ENCODE assay signal across 14 mouse cellular contexts in the genomic region with DNA sequence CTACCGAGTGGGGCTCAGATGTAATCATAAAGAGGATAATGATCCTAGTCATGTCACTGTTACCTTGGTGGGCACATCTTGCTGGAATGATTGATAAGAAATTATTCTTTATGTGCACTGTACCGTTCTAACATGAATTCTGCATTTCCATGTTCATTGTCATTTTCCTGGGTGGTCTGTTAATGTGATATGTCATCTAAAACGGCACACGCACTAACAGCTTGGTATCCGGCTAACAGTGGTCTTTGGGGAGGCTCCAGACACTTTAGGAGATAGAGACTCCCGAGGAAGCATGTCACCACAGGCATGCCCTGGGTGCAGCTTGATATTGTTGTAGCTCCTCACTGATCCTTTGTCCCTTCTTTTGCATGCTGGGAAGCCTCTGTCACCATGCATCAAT.
"Had no signal": no experiment of that assay in that cellular context is flagged by ENCODE, and none has a peak within 500 bp of the region (broad histone marks: within the 10 kb centered on the region; RNA-seq: fewer than 3 reads in every experiment).

No protein-coding gene starts in this region.

- H3K9me3 ChIP-seq: midbrain, embryonic 10.5 days; midbrain, embryonic 12.5 days; neural tube, embryonic 12.5 days had no signal

- H3K36me3 ChIP-seq: midbrain, embryonic 10.5 days; midbrain, embryonic 12.5 days; neural tube, embryonic 12.5 days had no signal

- H3K4me3 ChIP-seq: midbrain, embryonic 10.5 days; midbrain, embryonic 12.5 days; myocyte; neural tube, embryonic 12.5 days had no signal

- H3K27ac ChIP-seq: midbrain, embryonic 10.5 days; midbrain, embryonic 12.5 days; neural tube, embryonic 12.5 days had no signal

- H3K9ac ChIP-seq: lung, embryonic 14.5 days; midbrain, embryonic 12.5 days; neural tube, embryonic 12.5 days had no signal

- H3K4me1 ChIP-seq: midbrain, embryonic 10.5 days; midbrain, embryonic 12.5 days; neural tube, embryonic 12.5 days had no signal

- H3K4me2 ChIP-seq: lung, embryonic 14.5 days; midbrain, embryonic 12.5 days; neural tube, embryonic 12.5 days had no signal

- H3K27me3 ChIP-seq: midbrain, embryonic 12.5 days; neural tube, embryonic 12.5 days had no signal

- DNase-seq: lung, adult 18-20 months; lung, embryonic 14.5 days; lung, postnatal 10 days; lung, postnatal 4 days; midbrain, embryonic 14.5 days; right cerebral cortex, postnatal 14 days; thymus, adult 18-20 months; thymus, postnatal 14 days; thymus, postnatal 36 days had no signal

- ATAC-seq: midbrain, embryonic 16.5 days had no signal
